In genomic region chr8:87958451-87959319, GRCm38 (mm10) we compare ENCODE assay signal across 8 mouse cellular contexts. TPM values are rescaled to one million over a fixed set of nuclear protein-coding genes. Genes with fewer than 3 reads are reported as not detected.
A peak's percentile ranks its signal among the peaks of the same experiment; 100 is the strongest.
DNase-seq lines count a peak whose midpoint lies in the region; ATAC-seq and TF ChIP-seq lines count a peak whose summit lies in the region.

No protein-coding gene starts in this region.

- DNase-seq in left cerebral cortex, adult 2 months (ENCODE audit: extremely low spot score in 1 of 2, low spot score in 2 of 2), result peak; percentile 54 to 58
- DNase-seq in left cerebral cortex, adult 9 months (ENCODE audit: low spot score in 2 of 2), result no peak
- DNase-seq in cerebellum, adult 11-12 months, result peak; percentile 80
- peak; percentile 77 for DNase-seq in forebrain, postnatal 0 days
- peak; percentile 59 for DNase-seq in heart, postnatal 25 days (ENCODE audit: low spot score)
- peak; percentile 81 to 89 for DNase-seq in kidney, postnatal 4 days
- DNase-seq in lung, postnatal 25 days (ENCODE audit: low spot score), result peak; percentile 53

- H3K9ac ChIP-seq in forebrain, postnatal 0 days, result peak overlapping the region; percentile 71
- H3K9ac ChIP-seq in stomach, embryonic 14.5 days (replicated peaks; ENCODE audit: low read depth, low read length), result peak overlapping the region; percentile 96

- H3K36me3 ChIP-seq in forebrain, postnatal 0 days (ENCODE audit: insufficient read depth), result no peaks in the 10 kb centered on the region
- no peaks in the 10 kb centered on the region for H3K36me3 ChIP-seq in stomach, embryonic 14.5 days (ENCODE audit: control insufficient read depth, insufficient read depth, low read length)

- no peaks in the 10 kb centered on the region for H3K9me3 ChIP-seq in forebrain, postnatal 0 days (ENCODE audit: low read length)
- H3K9me3 ChIP-seq in stomach, embryonic 14.5 days (ENCODE audit: control insufficient read depth, low read depth, low read length), result no peaks in the 10 kb centered on the region

- intact Hi-C loops in left cerebral cortex, adult 2 months (cut with DNase I), result no loop called here
- intact Hi-C loops in heart, postnatal 25 days (cut with DNase I), result loop anchor here (5.0 kb wide), 1 partner anchor 41 kb away; no protein-coding TSS in a partner anchor

- peak overlapping the region; percentile 98 for H3K4me2 ChIP-seq in forebrain, postnatal 0 days (ENCODE audit: low read depth)
- H3K4me2 ChIP-seq in stomach, embryonic 14.5 days (replicated peaks; ENCODE audit: low read depth, low read length), result peak overlapping the region; percentile 83

- peak overlapping the region; percentile 84 for H3K27ac ChIP-seq in left cerebral cortex, adult 2 months
- peak overlapping the region; percentile 81 for H3K27ac ChIP-seq in forebrain, postnatal 0 days (ENCODE audit: low read depth, low read length)
- peak overlapping the region; percentile 99 for H3K27ac ChIP-seq in stomach, embryonic 14.5 days (ENCODE audit: low read length)

- peaks cover 10% of the 10 kb centered on the region for H3K27me3 ChIP-seq in forebrain, postnatal 0 days (ENCODE audit: insufficient read depth, low read length)
- 0 out of 2 replicates have a peak, but pooled peaks cover 7% of the 10 kb centered on the region for H3K27me3 ChIP-seq in stomach, embryonic 14.5 days (ENCODE audit: control insufficient read depth, insufficient read depth, low read length)

- peak overlapping the region; percentile 79 for H3K4me3 ChIP-seq in left cerebral cortex, adult 2 months
- peak overlapping the region; percentile 72 for H3K4me3 ChIP-seq in forebrain, postnatal 0 days (ENCODE audit: low read depth, low read length)
- peak overlapping the region; percentile 81 for H3K4me3 ChIP-seq in stomach, embryonic 14.5 days (ENCODE audit: low read depth, low read length)

- TF ChIP-seq CTCF in left cerebral cortex, adult 2 months (IDR thresholded peaks at IDR 0.05), result no peak; the same call in 1 of the 2 replicates
- TF ChIP-seq CTCF in forebrain, postnatal 0 days (IDR thresholded peaks at IDR 0.05; ENCODE audit: low read depth), result no peak

- ATAC-seq in forebrain, postnatal 0 days, result peak; percentile 50
- peak; percentile 60 for ATAC-seq in stomach, embryonic 14.5 days (ENCODE audit: insufficient number of reproducible peaks, insufficient read depth, low FRiP score, low read depth)

- 5% methylated on average over 75 of the region's 115 CpGs for WGBS in forebrain, postnatal 0 days
- WGBS in stomach, embryonic 14.5 days, result under 1% methylated on average over 71 of the region's 115 CpGs

- peaks cover 7% of the 10 kb centered on the region; the same call in 1 of the 2 replicates for H3K4me1 ChIP-seq in forebrain, postnatal 0 days (ENCODE audit: insufficient read depth)
- peaks cover 34% of the 10 kb centered on the region for H3K4me1 ChIP-seq in stomach, embryonic 14.5 days (ENCODE audit: control insufficient read depth, insufficient read depth, low read length)

RNA-seq across cellular contexts. Expression of gene Zfp423, which starts 0.7 kb away (rescaled TPM):
- 10 to 100 TPM; 25.4 to 32.6 TPM for total RNA-seq in left cerebral cortex, adult 2 months (2021)
- 32.5 and 34.6 TPM in 2 replicates for total RNA-seq in forebrain, postnatal 0 days (2014; rRNA removed)
- 10.7 and 18.4 TPM in 2 replicates for polyA plus RNA-seq in forebrain, postnatal 0 days (2015; fragmentation: Nextera tagmentation; extraction: Ambion mirVana)
- 1 to 10 TPM; 6.1 to 6.7 TPM for total RNA-seq in heart, postnatal 25 days (2021)
- polyA plus RNA-seq in stomach, embryonic 14.5 days (2014; fragmentation: Nextera tagmentation; extraction: Ambion mirVana), result 13.6 and 15.3 TPM in 2 replicates

Comparison
In these comparisons a context has a peak if more than half of its experiments do, and no peak if none do; other contexts are left out.
1. DNase-seq: peak in left cerebral cortex, adult 2 months (2 of 2), cerebellum, adult 11-12 months (single experiment), forebrain, postnatal 0 days (single experiment), heart, postnatal 25 days (single experiment), kidney, postnatal 4 days (2 of 2) and lung, postnatal 25 days (single experiment); none in left cerebral cortex, adult 9 months (0 of 2).
2. Peak in every context shown above with its lines, with median percentiles within 50 percentile points of each other: H3K27ac ChIP-seq and H3K4me3 ChIP-seq.